Mouse (Mus musculus): ENCODE data around the gene Scgb2b27.
A peak's percentile ranks its signal among the peaks of the same experiment; 100 is the strongest.
"Not testable (repeated sequence)": the region's sequence is repeated elsewhere in the genome, so short reads cannot be mapped to it uniquely, and the experiment has no call there.

Gene Scgb2b27

DNA sequence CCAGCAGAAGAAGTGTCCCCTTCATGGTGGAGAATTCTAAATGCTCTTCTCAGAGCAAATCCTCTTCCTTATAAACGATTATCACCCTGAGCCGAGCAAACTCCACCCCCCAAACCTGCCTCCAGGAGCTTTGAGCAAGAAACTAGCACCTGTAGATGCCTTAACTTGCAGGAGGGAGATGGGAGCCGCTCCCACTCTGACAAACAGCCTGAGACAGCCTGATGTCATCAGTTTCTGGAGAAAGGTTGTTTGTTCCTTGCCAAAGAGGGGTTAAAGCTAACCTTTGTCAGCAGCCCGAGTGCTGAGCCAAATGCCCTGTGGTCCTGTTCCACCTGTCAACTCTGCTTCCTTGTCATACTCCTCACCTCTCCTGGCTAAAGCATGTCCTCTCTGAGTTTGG, at the start of gene Scgb2b27:
Scgb2b27 (minus strand) TSS at position 101 of the 400 bp plus-strand sequence.
- DNase-seq (ENCODE audit: extremely low spot score, low spot score) = no peak

DNA sequence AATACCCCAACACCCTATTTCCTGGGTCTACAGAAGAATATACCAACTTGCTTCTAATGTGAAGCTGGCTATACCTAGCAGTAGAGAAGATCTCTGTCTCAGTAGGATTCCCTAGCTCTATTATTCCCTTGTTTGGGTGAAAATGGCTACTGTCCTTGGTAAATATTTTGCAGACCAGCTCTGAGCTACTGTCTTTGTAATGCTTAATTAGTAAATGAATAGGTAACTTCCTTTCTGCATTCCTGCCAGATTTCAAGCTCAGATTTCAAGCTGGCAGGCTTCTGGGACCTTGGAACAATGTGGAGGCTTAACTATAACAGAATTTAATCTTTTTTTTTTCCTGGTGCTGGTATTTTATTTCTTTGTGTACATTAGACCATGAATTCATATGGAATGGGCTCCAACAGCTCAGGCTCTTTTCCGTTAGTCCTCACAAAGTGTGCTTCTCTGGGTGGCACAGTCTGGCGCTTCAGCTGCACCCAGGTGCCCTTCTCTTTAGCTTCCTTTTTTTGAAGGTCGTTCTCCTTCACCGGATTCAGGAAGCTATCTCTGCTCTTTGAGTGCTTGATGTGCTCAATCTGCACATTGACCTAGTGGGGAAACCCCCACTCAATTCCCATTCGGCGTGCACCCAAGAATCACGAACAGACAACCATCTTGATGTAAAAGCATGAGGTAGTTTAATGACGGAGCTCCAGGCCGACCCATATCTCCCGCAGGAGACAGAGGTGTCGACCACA, 22.5 kb upstream of the Scgb2b27 start:
- DNase-seq (ENCODE audit: extremely low spot score, low spot score) = not testable (repeated sequence)

GRCm38 (mm10) chr7:34034579-34034978, 20.8 kb upstream of the Scgb2b27 start:
- DNase-seq (ENCODE audit: extremely low spot score, low spot score) = not testable (repeated sequence)

GRCm38 (mm10) chr7:34030026-34030425, 16.3 kb upstream of the Scgb2b27 start:
- DNase-seq (ENCODE audit: extremely low spot score, low spot score) = no peak

DNA sequence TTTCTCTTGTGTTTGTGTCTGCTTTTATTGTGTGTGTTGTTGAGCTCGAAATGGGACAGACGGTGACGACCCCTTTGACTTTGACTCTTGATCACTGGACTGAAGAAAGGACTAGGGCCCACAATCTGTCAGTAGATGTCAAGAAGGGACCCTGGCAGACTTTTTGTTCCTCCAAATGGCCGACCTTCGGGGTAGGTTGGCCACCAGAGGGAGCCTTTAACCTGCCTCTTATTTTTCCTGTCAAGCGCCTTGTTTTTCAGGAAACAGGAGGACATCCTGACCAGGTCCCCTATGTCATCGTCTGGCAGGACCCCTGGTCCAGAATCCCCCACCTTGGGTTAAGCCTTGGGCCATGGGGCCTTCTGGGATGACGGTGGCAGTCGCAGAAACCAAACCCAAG, 13.5 kb upstream of the Scgb2b27 start:
- not testable (repeated sequence) for DNase-seq (ENCODE audit: extremely low spot score, low spot score)

- DNase-seq (ENCODE audit: extremely low spot score, low spot score) = no peak
These were observed 11.9 kb upstream of the Scgb2b27 start for GRCm38 (mm10) chr7:34025641-34026040.

DNA sequence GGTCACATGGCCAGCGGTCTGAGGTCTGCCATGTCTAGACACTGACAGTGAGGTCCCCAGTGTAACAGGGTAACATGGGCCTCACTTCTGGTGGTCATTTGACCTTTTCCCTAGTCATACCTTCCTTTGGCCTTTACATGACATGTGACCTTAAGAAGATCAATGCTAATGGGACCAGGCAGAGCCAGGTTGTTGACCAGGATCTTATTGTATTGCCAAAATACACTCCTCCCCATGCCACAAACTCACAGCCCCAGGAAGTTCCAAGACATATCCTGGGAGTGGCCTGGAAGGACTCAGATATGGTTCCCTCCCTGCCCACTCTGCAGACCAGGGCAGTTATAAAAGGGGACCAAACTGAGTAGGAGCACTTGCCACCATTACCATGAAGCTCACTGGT, 7.4 kb upstream of the Scgb2b27 start, which contains the start of gene Scgb1b27:
Scgb1b27 (plus strand) TSS at position 301 of the 400 bp plus-strand sequence.
- not testable (repeated sequence) for DNase-seq (ENCODE audit: extremely low spot score, low spot score)

DNA sequence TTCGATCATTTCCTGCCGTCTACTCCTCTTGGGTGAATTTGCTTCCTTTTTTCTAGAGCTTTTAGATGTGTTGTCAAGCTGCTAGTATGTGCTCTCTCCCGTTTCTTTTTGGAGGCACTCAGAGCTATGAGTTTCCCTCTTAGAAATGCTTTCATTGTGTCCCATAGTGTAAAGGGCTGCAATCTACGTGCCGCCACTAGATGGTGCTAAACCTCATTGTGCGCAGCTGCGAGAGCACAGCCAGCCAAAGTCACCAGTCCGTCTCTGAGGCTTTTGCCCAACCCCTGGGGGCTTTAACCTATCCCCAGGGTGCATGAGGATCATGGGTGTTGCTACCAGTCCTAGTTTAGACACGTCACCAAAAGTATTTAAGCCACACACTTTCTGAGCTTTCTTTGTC, 31.5 kb downstream of the Scgb2b27 start:
- DNase-seq (ENCODE audit: extremely low spot score, low spot score) = peak; percentile 17
